Comparison of ENCODE assay signal across 12 mouse cellular contexts in genomic region chr11:96199181-96200086, GRCm38 (mm10). TPM values are rescaled to one million over a fixed set of nuclear protein-coding genes. Genes with fewer than 3 reads are reported as not detected.
DNase-seq lines count a peak whose midpoint lies in the region; ATAC-seq and TF ChIP-seq lines count a peak whose summit lies in the region.
"Had no signal": no experiment of that assay in that cellular context is flagged by ENCODE, and none has a peak within 500 bp of the region (broad histone marks: within the 10 kb centered on the region; RNA-seq: fewer than 3 reads in every experiment).

No protein-coding gene starts in this region.

- DNase-seq in kidney, adult 2 months: no peak
- peak; percentile 35 for DNase-seq in urinary bladder, postnatal 14 days (ENCODE audit: low spot score)
- no peak for DNase-seq in urinary bladder, adult 18-20 months (ENCODE audit: low spot score in 2 of 2)
- peak; percentile 56 for DNase-seq in ZHBTc4 (ENCODE audit: low read depth, low spot score)
- DNase-seq in spleen, adult 12 weeks (ENCODE audit: low spot score): no peak
- no peak for DNase-seq in cerebellum, adult 9-11 months
- DNase-seq: heart, adult 18-20 months had no signal

- H3K4me3 ChIP-seq in kidney, embryonic 16.5 days (ENCODE audit: low read length): peak overlapping the region; percentile 0; the same call in 1 of the 2 replicates
- no peak overlapping the region for H3K4me3 ChIP-seq in kidney, adult 2 months (ENCODE audit: insufficient read depth, low read depth, low read length)
- H3K4me3 ChIP-seq: liver, embryonic 15.5 days had no signal

- ATAC-seq in kidney, embryonic 16.5 days (ENCODE audit: low FRiP score, low TSS enrichment): no peak
- ATAC-seq: forebrain, embryonic 14.5 days; inflammation-experienced regulatory T-cells, adult 6 months had no signal

- TF ChIP-seq CTCF in kidney, adult 2 months (conservative IDR thresholded peaks at IDR 0.05; ENCODE audit: insufficient read depth, insufficient read length, low read depth, low read length): no peak

- no peaks in the 10 kb centered on the region for H3K36me3 ChIP-seq in kidney, embryonic 16.5 days (ENCODE audit: insufficient read depth, low read length)
- H3K36me3 ChIP-seq in kidney, adult 2 months (ENCODE audit: control insufficient read depth, insufficient read depth, low read length): no peaks in the 10 kb centered on the region
- H3K36me3 ChIP-seq: liver, embryonic 15.5 days had no signal

- H3K27me3 ChIP-seq in kidney, embryonic 16.5 days (ENCODE audit: insufficient read depth, low read length): peaks cover 99% of the 10 kb centered on the region
- peaks cover 21% of the 10 kb centered on the region for H3K27me3 ChIP-seq in kidney, adult 2 months (replicated peaks; ENCODE audit: control insufficient read depth, insufficient read depth, low read length)

- no peak overlapping the region for H3K27ac ChIP-seq in kidney, embryonic 16.5 days (ENCODE audit: low read length)
- H3K27ac ChIP-seq in kidney, adult 2 months (ENCODE audit: insufficient read depth, low read depth, low read length): no peak overlapping the region
- H3K27ac ChIP-seq: liver, embryonic 15.5 days had no signal

- H3K4me1 ChIP-seq in kidney, embryonic 16.5 days (ENCODE audit: insufficient read depth, low read length): peaks cover under 1% of the 10 kb centered on the region; the same call in 1 of the 2 replicates
- no peaks in the 10 kb centered on the region for H3K4me1 ChIP-seq in kidney, adult 2 months (ENCODE audit: control insufficient read depth, insufficient read depth, low read length)
- H3K4me1 ChIP-seq: liver, embryonic 15.5 days had no signal

- no peak overlapping the region for H3K9ac ChIP-seq in kidney, embryonic 16.5 days (replicated peaks; ENCODE audit: low read length)
- H3K9ac ChIP-seq: liver, embryonic 15.5 days had no signal

- peak overlapping the region; percentile 29; the same call in 1 of the 2 replicates for H3K4me2 ChIP-seq in kidney, embryonic 16.5 days (replicated peaks; ENCODE audit: low read depth, low read length)
- H3K4me2 ChIP-seq: liver, embryonic 15.5 days had no signal

- no peak for TF ChIP-seq POLR2A in kidney, adult 2 months (IDR thresholded peaks at IDR 0.05; ENCODE audit: low read depth, low read length)

- 2% methylated on average over 22 of the region's 22 CpGs for WGBS in kidney, embryonic 16.5 days
- 7% methylated on average over 22 of the region's 22 CpGs for WGBS in kidney, adult 2 months

- no peaks in the 10 kb centered on the region for H3K9me3 ChIP-seq in kidney, embryonic 16.5 days (ENCODE audit: low read length)
- H3K9me3 ChIP-seq: liver, embryonic 15.5 days had no signal

RNA-seq across cellular contexts. Expression of gene Hoxb13, which starts 5.3 kb away (rescaled TPM):
- polyA plus RNA-seq in kidney, embryonic 16.5 days (2015; fragmentation: Nextera tagmentation; extraction: Ambion mirVana): not detected in 2 replicates
- not detected in 2 replicates for polyA plus RNA-seq in kidney, adult 2 months (2012; rRNA removed)
- polyA plus RNA-seq: forebrain, embryonic 14.5 days; inflammation-experienced regulatory T-cells, adult 6 months; liver, embryonic 15.5 days; midbrain, embryonic 14.5 days had no signal

Comparison
In these comparisons a context has a peak if more than half of its experiments do, and no peak if none do; other contexts are left out.
1. DNase-seq: peak in urinary bladder, postnatal 14 days (single experiment) and ZHBTc4 (single experiment); none in kidney, adult 2 months (single experiment), urinary bladder, adult 18-20 months (0 of 2), spleen, adult 12 weeks (single experiment) and cerebellum, adult 9-11 months (single experiment).